Mouse (Mus musculus): ENCODE results near the gene Chrng. TPM values are rescaled to one million over a fixed set of nuclear protein-coding genes. Genes with fewer than 3 reads are reported as not detected.

The Chrng gene
- polyA plus RNA-seq (2012; rRNA removed) = 0.22 TPM in 1 of 2 replicates, not detected in the other

DNA sequence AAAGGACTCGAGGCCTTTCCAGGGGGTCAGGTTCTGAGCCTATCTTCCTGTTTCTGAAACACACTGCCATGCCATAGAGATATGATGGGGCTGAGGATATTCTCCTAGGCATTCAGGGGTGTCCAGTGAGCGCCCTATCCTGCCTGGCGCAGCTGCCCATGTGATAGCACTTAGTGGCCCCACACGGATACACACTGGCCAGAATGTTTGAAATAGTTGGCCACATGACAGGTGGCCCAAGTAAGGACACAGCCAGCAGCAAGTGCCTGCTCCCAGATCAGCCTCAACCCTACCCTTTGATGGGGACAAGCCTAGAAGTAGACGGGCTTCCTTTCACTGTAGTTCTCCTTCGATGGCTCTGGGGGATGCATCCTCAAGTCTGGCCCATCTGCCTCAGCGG, at the start of gene Chrng:
Gene Chrng (plus strand): TSS at position 193 of the 400 bp plus-strand sequence.
- DNase-seq (ENCODE audit: low read depth) = no peak

DNA sequence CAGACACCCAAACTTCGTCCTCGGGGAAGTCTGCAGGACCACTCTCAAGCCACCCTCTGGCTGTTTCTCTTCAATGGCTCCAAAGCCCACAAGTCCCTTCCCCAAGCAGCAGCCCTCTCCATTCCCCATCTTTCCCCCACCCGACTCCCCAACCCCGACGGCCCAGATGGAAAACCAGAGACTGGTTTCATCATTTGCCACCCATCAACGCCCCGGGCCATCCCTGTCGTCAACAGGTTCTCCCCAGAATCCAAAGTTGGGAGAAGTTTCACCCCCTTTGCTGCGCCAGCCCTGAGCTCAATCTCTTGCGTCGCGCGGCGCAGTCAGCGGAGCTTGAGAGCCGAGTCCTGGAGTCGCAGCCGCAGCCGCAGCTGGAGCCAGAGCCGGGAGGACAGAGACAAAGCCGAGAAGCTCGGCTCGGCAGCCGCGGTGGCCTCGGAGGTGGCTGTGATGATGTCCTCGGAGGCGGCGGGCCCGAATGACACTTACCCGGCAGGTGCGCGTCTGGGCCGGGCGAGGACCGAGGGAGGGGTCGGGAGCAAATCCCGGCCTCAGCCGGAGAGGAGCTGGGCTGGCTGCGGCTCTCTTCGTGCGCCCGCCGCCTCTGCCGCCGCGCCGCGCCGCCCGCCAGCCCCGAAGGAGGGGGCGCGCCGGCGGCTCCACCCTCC, 48.8 kb upstream of the Chrng start:
- no peak for DNase-seq (ENCODE audit: low read depth)

DNA sequence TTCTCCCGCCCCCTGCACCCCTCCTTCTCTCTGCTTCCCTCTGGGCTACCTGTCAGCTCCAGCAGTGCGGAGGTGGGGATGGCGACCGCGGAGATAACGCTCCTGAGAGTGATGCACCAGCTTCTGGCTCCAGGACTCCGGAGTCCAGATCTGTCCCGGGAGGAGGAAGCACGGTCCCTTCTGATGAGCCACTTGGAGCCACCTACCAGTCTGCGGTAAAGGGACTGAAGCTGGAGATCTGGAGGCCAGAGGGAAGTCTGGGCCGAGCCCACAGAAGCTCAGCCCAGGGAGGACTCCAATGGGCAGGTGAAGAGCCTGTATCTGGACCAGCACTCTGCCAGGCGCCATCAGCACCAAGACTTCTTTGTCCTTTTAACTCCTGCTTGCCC, 48.3 kb upstream of the Chrng start, which contains the start of gene Ecel1:
Gene Ecel1 (minus strand): TSS at position 323 of the 389 bp plus-strand sequence.
- no peak for DNase-seq (ENCODE audit: low read depth)

DNA sequence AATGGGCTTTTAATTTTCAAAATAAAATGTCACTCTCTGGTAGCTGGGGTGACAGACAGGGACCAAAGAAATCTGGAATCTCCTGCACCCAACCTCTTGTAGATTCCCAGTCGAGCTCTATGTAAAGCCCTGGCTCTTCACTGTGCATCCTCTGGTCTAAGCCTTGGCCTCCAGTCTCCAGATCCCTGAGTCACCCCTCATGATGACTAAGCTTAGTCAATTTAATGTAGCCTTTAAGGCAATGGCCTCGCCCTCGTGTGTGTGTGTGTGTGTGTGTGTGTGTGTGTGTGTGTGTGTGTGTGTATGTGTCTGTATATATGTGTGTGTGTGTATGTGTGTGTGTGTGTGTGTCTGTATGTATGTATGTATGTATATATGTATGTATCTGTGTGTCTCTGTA, 45.1 kb upstream of the Chrng start:
- no peak for DNase-seq (ENCODE audit: low read depth)

DNA sequence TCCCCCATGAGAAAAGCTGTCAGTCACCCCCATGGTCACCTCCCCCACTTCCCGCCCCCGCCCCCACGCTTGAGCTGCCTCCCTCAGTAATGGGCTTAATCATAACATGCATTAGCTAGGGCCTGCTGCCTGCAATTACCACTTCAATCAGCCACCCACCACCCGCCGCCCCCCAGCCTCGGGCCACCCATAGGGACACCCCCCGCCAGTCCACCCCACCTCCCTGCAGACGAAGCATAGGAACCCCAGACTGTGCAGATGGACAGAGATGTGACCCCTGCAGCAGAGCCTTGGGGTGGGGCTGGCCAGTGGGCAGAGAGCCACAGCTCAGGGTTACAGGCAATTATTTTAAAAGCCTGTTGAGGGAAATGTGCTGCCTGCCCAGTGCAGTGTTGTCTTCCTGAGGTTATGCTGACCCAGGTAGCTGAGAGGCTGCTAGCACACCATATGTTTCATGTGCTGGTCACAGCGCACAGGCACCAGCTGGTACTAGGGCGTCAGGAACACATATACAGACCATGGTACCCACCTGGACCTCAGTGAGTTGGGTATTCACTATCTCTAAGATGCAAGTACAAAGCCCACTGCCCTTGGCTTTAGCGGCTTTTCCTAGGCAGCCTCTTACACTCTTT, 40.2 kb upstream of the Chrng start:
- no peak for DNase-seq (ENCODE audit: low read depth)

DNA sequence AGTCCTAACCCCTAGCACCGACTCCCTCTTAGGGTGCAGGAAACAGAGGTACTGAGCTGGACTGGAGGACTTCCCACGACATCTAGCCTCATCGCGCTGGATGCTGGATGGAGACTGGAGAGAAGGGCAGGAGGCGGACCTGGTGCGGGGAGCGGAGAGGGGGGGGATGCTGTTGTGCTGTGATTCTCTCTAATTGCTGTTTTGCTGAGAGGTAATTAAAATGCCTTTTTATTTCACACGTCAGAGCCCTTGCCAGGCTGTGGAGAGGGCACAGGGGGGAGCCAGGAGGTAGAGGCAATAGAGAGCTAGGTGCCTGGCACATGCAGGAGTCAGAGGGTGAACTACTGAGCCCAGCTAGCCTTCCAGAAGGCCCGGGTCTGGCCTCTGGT, 39.7 kb upstream of the Chrng start:
- DNase-seq (ENCODE audit: low read depth) = no peak

DNA sequence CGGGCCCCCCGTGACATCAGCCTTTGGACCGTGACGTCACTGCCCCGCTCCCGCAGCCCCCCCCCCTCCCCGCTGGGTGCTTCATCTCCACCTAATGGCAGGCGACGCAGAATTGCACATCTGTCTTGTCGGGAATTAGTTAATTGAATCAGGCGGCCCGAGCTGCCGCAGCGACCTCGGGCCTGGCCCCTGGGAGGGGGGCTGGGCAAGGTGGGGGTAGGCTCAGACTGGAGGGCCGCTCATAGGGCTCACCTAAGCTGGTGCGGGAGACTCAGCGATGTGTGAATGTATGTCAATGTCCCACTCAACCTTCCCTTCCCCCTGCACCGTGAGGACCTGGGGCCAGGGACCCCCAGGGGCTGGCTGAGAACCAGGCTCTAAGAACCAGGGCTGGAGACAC, 34.0 kb upstream of the Chrng start:
- DNase-seq (ENCODE audit: low read depth) = no peak

DNA sequence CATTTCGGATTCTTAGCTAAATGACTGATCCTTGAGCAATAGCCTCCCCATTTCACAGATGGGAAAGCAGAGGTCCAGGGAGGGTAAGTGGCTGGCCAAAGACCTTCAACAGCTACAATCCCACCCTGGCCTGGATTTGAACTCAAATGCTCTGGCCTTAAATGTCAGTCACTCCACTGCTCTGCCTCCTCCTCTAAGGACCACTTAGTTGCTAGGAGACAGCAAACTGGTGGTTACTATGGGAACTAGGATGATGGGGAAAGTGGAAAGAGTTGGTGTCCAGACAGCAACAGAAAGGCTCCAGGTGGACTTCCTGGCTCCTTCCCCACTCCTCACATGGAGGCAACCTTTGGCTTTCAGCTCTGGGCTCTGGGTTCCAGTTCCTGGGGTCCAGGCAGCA, 33.1 kb upstream of the Chrng start:
- DNase-seq (ENCODE audit: low read depth) = no peak

DNA sequence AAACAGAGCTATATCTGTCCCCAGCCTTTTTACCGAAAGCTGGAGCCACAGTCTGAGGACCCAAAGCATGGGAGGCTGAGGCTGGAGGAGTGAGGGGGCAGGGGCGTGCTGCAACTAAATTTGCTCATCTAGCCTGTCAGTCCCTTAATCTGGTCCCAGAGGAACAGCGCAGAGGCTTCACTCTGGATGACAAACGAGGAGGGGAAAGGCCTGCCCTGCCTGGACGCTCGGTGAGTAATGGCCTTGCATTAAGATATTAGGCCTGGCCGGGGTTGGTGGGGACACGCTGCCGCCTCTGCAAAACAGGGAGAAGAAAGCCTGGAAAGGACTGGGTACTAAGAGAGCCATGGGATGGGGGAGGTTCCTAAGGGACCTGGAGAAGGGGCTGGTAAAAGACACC, 32.1 kb upstream of the Chrng start:
- DNase-seq (ENCODE audit: low read depth) = no peak

DNA sequence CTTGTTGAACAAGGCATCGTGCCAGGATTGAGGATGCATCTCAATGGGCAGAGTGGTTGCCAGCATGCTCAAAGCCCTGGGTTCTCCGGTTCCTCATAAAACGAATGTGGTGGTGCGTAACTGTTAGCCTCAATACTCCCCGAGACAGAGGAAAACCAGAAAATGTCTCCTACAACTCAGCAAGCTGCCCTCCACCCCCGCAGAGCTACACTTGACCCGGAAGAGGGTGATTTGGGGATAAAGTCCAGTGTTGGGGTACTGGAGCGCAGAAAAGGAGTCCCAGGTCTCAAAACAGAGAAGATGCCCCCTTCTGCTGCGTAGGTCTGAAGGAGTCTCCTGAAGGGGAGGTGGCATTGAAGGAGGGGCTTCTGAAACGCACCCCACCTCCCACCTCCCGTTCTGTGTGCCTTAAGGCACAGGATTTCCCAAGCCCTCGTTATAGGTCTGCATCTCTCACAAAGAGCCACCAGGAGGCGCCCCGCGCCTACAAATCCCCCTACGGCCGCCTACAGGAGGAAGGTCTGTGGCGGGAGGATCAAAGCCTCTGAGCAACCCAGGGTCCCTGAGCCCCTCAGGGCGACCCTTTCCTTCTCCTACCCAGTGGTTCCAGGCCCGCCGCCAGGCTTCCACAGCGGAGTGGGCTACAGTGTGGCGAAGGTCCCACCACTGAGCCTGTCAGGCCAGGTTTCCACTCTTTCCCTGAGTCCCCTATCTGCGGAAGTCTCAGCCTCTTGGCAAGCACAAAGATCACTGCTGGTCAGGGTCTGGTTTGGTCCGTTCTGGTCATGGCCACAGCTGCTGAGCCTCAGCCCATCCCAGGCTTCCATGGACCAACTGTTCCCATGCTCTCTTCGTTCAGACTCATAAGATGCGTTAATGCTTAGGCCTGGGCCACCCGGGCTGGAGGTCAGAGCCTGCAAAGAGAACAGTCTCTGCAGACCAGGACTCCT, 30.2 kb upstream of the Chrng start:
- no peak for DNase-seq (ENCODE audit: low read depth)

DNA sequence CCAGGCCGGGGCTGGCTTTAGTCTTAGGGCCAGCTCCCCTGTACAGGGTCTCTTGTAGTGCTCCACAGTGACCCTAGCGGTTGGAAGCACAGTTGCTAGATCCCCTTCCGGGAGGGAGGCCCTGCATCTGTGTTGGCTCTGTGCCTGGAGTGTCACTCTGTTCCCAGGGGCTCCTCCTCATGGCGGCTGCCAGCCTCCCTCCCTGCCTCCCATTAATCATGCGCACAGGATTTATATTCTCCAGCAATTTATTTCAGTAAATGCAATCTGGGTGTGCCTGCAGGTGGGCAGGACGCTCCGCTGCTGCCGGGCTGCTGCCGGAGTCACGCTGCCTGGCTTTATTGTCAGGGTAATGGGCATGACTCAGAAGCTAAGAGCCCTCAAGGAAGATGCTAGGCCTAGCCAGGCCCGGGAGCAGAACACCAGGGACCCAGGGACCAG, 28.6 kb upstream of the Chrng start:
- no peak for DNase-seq (ENCODE audit: low read depth)

DNA sequence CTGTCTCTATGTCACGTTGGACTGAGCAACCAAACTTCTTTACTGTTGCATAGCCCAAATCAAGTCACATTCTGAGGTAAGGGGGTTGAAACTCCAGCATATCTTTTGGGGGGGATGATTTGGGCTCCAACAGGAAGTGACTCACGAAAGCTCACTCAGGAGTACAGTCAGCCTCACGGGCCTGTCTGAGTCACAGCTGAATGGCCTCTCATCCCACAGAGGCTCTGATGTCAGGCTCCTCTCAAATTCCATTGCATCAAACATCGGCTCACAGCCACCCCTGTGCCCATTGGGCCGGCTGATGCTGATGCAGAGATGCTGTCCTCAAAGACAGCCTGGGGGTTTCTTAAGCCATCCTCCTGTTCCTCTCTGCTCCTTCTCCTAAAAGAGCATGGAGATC, 23.6 kb upstream of the Chrng start:
- DNase-seq (ENCODE audit: low read depth) = no peak

DNA sequence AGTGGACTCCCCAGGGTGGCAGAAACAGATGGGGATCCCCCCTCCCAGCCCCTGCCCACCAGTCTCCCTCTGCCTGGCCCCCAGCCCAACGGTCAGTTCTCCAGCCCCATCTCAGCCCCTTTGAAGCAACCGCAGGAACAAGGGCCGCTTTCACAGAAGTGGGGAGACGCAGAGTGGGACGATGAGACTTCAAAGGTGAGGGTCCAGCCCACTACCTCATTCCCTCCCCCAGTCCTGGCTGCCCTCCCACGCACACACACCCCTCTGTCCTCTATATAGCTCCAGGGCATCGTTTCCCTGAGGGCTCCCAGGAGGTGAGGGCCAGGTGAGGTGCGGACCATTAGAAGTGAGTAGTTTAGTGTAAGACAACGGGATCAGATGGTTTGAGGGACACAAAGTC, 21.4 kb upstream of the Chrng start, which contains the start of gene Prss56:
Gene Prss56 (plus strand): TSS at position 301 of the 400 bp plus-strand sequence.
- no peak for DNase-seq (ENCODE audit: low read depth)

DNA sequence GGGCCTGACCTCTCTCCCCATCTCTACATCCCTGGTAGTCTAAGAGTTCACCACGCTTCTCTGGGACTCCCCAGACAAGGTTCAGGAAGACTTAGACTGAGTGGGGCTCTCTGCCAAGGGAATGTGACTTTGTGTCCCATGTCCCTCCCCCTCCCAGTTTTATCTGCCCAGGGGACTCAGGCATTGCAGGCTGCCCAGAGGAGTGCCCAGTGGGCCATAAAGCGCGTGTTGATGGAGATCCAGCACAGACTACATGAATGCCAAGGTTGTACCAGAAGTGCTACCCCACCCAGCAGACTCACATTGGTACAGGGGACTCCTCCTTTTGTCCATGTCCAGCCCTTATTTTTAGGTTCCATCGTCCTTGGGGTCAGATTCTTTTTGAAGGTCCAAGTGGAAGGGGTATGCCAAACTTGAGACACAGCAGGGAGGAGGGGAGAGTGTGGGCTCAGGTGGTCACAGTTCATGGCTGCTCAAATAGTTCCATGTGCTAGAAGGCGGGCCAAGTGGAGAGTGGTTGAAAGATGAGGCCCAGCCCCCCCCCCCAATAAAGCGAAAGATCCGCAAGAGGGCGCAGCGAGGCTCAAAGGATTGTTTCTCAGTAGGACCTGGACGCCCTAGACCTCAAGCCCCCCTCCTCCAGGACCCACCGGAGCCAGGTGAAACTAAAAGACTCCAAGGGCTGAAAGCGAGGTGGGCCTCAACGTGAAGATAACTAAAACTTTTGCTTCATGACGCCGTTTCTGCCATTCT, 20.3 kb upstream of the Chrng start:
- DNase-seq (ENCODE audit: low read depth) = no peak

DNA sequence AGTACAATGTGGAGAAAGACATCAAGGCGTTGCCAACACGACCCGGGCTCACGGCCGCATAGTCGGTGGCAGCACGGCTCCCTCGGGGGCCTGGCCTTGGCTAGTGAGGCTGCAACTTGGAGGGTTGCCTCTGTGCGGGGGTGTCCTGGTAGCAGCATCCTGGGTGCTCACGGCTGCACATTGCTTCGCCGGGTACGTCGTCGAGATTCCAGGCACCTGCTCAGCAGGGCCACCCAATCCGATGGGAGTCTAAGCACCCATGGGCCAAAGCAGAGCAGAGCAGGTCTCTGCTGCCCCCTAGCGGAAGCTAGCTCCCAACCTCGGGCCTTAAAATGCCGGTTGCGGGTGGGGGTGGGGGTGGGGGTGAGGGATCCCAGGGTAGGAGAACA, 19.7 kb upstream of the Chrng start:
- no peak for DNase-seq (ENCODE audit: low read depth)

DNA sequence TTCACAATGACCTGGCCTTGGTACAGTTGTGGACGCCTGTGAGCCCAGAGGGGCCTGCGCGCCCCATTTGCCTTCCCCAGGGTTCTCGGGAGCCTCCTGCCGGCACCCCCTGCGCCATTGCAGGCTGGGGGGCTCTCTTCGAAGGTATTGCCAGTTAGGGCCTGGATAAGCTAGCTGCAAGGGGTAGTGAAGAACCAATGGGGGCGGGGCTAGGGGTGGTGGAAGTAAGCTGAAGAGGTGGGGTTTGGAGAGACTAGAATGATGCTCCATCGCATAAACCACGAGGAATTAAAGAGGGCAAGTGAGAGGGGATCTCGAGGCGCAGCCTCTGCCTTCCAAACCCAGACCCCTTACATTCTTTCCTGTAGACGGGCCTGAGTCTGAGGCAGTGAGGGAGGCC, 18.9 kb upstream of the Chrng start:
- no peak for DNase-seq (ENCODE audit: low read depth)

DNA sequence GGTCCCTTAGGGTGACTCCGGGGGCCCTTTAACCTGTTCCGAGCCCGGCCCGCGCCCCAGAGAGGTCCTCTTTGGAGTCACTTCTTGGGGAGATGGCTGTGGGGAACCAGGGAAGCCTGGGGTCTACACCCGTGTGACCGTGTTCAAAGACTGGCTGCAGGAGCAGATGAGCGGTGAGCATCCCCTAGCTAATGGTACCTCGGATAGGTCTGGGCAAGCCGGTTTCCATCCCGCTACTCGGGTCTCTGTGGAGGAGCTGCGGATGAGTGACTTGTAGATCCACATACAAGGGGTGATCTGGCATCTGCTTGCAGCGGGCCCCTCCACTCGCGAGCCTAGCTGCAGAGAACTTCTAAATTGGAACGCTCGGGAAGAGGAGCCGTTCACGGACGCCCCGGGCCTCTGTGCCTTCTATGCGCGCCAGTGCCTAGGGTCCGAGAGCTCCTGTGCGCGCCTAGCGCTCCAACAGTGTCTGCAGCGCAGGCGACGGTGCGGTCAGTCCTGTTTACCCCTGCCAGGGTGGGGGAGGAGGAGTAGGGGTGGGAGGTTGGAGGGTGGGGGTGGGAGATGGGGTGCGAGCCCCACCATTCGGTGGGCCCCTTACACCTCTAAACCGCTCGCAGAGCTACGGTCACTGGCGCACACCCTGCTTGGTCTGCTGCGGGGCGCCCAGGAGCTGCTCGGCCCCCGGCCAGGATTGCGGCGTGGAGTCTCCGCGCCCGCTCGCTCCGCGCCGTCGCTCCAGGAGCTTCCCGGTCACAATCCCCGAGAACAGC, 18.0 kb upstream of the Chrng start:
- no peak for DNase-seq (ENCODE audit: low read depth)

DNA sequence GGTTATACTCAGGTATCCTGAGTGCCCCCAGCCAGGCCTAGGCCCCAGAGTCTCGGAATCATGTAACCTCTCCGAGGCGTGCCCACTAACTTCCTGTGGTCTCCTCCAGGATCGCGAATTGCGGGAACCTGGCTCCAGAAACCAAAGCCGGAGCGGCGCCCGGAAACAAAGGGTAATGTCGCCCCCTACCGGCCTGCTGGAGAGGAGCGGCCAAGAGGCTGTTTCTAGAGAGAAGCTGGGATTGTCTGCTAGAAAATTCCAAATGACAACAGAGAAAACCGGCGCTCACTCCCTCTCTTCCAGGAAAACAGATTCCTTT, 17.5 kb upstream of the Chrng start:
- no peak for DNase-seq (ENCODE audit: low read depth)

DNA sequence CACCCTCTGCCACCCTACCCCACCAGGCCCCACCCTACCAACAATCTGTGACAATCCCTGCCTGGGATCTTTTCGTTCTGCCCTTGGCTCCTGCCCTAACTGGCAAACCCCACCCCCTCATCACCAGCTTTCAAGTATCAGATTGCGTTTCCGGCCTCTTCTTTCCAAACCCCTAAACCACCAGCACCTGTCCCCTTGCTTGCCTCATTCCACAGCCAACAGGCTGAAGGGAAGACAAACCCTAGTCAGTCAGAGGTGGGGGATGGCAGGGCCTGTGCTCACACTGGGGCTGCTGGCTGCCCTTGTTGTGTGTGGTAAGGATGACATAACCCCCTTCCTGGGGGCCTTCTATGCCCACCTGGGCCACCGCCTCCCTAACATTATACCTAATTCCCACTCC, 14.0 kb upstream of the Chrng start, which contains the start of gene Chrnd:
Gene Chrnd (plus strand): TSS at position 179 of the 400 bp plus-strand sequence.
- DNase-seq (ENCODE audit: low read depth) = no peak

DNA sequence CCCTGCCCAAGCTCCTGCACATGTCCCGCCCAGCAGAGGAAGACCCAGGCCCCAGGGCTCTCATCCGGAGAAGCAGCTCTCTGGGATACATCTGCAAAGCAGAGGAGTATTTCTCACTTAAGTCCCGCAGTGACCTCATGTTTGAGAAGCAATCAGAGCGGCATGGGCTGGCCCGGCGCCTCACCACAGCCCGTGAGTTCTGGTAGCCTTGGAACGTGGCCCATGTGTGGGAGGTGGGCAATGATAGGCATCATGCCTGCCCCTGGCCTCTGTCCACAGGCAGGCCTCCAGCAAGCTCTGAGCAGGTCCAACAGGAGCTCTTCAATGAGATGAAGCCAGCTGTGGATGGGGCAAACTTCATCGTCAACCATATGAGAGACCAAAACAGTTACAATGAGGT, 7.2 kb upstream of the Chrng start:
- no peak for DNase-seq (ENCODE audit: low read depth)
